Mouse (Mus musculus) adrenal gland, postnatal 10 days (tissue): ENCODE measurements around the gene Psen1. TPM values are rescaled to one million over a fixed set of nuclear protein-coding genes. Genes with fewer than 3 reads are reported as not detected.

Source experiments
- DNase-seq: peaks from one replicate; pipeline ENCODE4 v3.0.0; 2021; ENCODE audit warnings: mixed read lengths
- total RNA-seq, 2 experiments: library from RNA; stranded (reverse); gene quantifications; 2 replicates each; pipeline ENCODE4 v1.2.3; 2021

Gene Psen1
- total RNA-seq, 2 experiments from 2014 or later = 47.5 to 53.9 TPM

DNA sequence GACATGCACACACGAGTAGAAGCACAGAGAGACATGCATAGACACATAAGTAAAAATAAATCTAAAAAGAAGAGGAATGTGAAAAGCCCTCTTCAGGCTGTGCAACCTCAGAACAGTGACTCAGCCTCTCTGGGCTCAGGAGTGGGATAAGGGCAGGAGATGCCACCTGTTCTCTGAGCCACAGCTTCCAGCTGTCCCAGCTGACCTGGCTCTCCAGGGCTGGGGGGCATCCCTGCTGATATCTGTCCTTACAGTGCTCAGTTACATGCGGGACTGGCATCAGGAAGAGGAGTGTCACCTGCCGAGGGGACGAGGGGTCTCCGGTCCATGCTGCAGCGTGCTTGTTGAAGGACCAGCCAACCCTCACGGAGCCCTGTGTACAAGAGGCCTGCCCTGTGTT lies 88.8 kb downstream of the Psen1 start:
- DNase-seq = no peak

DNA sequence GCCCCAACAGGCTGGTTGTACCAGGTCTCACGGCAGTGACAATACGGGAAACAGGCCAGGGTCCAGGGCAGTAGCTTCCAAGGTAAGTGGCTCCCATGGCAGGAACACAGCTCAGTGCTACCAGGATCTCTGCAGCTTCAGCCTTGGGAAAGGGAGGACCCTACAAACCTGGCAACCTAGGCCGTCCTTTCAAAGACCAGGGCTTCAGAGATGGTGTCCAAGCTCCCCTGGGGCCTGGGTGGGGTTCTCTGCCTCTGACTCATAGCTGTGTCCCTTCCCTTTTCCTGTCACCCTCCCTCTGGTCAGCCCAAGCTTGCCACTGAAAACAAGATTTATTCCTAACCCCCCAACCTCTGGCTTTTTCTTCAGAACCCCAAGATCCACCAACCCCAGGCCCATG lies 92.2 kb downstream of the Psen1 start:
- no peak for DNase-seq

DNA sequence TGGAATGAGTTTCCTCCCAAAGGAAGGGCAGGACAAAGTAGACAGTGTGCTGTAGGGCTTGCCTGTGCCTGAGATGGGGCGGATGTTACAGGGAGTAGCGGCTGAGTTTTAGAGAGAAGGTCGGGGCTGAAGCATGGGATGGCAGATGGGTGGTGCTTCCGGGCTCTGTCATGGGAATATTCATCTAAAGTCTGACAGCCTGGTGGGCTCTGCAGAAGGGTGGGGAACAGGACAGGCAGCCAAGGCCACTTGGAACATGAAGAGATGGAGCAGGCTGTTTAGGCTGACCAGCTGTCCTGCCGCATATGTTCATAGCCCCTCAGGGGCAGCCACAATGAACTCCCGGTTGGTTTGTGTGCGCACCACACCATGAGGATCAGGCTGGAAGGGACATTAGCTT lies 93.3 kb downstream of the Psen1 start:
- no peak for DNase-seq

DNA sequence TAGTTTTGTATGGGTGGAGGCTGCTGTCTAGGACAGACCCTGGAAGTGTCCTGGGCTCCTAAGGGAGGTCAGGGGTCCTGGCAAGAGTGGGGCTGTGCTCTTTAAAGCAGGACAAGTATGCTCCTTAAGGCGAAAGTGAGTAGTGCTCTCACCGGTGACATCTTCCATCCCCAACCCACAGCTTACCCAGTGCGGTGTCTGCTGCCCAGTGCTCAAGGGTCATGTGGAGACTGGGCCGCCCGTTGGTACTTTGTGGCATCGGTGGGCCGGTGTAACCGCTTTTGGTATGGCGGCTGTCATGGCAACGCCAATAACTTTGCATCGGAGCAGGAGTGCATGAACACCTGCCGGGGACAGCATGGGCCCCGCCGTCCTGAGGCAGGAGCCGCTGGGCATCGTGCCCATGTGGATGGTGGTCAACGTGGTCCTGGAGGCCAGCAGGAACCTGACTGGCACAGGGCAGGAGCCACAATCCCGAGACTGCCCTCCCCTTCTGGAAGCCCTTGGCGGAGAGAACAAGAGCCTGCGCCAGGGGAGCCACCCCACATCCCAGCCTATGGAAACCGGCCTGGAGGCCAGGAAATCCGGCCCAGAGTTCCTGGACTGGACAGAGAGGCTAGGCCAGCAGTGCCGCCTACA lies 93.8 kb downstream of the Psen1 start:
- DNase-seq = no peak

GRCm38 (mm10) chr12:83782669-83783068 lies 94.7 kb downstream of the Psen1 start:
- no peak for DNase-seq

Other genes with a start within 250 kb of the Psen1 start
- 10 to 100 TPM in 1 of 2 experiments, 1 to 10 TPM in 1; 9.2 to 12.7 TPM for gene Dpf3, start 200.4 kb upstream of the Psen1 start, total RNA-seq
- gene Dcaf4, start 167.7 kb upstream of the Psen1 start, total RNA-seq = 10 to 100 TPM; 38.8 to 58.9 TPM
- 10 to 100 TPM; 28.8 to 34.9 TPM for gene Zfyve1, start 90.9 kb upstream of the Psen1 start, total RNA-seq
- 100 to 1,000 TPM in 1 of 2 experiments, 10 to 100 TPM in 1; 78.9 to 126 TPM for gene Rbm25, start 56.9 kb upstream of the Psen1 start, total RNA-seq
- gene Papln, start 75.5 kb downstream of the Psen1 start, total RNA-seq = 1 to 10 TPM; 7.1 to 9.1 TPM
- gene Numb, start 233.8 kb downstream of the Psen1 start, total RNA-seq = 10 to 100 TPM; 44.4 to 51.7 TPM